Mouse (Mus musculus): ENCODE measurements around the gene B3galt4. TPM values are rescaled to one million over a fixed set of nuclear protein-coding genes. Genes with fewer than 3 reads are reported as not detected.

The B3galt4 gene
- polyA plus RNA-seq, 1 experiment from 2014 or later, result 6.5 TPM

- no peak for DNase-seq (ENCODE audit: low spot score)
- 82% methylated on average over 14 of the region's 14 CpGs for WGBS
- no peaks in the 10 kb centered on the region for H3K9me3 ChIP-seq
- H3K36me3 ChIP-seq, result peaks cover 61% of the 10 kb centered on the region
- peaks cover 43% of the 10 kb centered on the region for H3K4me1 ChIP-seq (replicated peaks)
- H3K27me3 ChIP-seq (ENCODE audit: insufficient read depth, poor library complexity, severe bottlenecking), result peaks cover 5% of the 10 kb centered on the region; the same call in 1 of the 2 replicates
- H3K4me3 ChIP-seq, result peak overlapping the region; percentile 18; the same call in 1 of the 2 replicates
- H3K27ac ChIP-seq, result no peak overlapping the region
These were observed 18.8 kb downstream of the B3galt4 start for GRCm38 (mm10) chr17:33932448-33932847.

- Histone ChIP-seq H3K36me3 (peaks cover 60% of the 10 kb centered on the region), H3K27me3 (ENCODE audit: insufficient read depth, poor library complexity, severe bottlenecking) (peaks cover 5% of the 10 kb centered on the region; the same call in 1 of the 2 replicates), H3K4me1 (replicated peaks) (peaks cover 43% of the 10 kb centered on the region), H3K9me3 (no peaks in the 10 kb centered on the region), H3K4me3 (peak overlapping the region; percentile 87; the same call in 1 of the 2 replicates), H3K27ac (no peak overlapping the region)
- DNase-seq (ENCODE audit: low spot score), result no peak
- WGBS, result 89% methylated on average over 11 of the region's 11 CpGs
These were observed 19.3 kb downstream of the B3galt4 start for GRCm38 (mm10) chr17:33931947-33932346.

GRCm38 (mm10) chr17:33931159-33931866, 20.0 kb downstream of the B3galt4 start:
- H3K27ac ChIP-seq, result peak overlapping the region; percentile 95
- H3K9me3 ChIP-seq, result no peaks in the 10 kb centered on the region
- peaks cover 5% of the 10 kb centered on the region; the same call in 1 of the 2 replicates for H3K27me3 ChIP-seq (ENCODE audit: insufficient read depth, poor library complexity, severe bottlenecking)
- 36% methylated on average over 18 of the region's 18 CpGs for WGBS
- DNase-seq (ENCODE audit: low spot score), result no peak
- H3K4me3 ChIP-seq, result peak overlapping the region; percentile 87
- H3K4me1 ChIP-seq (replicated peaks), result peaks cover 43% of the 10 kb centered on the region
- H3K36me3 ChIP-seq, result peaks cover 60% of the 10 kb centered on the region

GRCm38 (mm10) chr17:33930280-33931158, 20.8 kb downstream of the B3galt4 start:
- Histone ChIP-seq H3K36me3 (peaks cover 60% of the 10 kb centered on the region), H3K4me1 (replicated peaks) (peaks cover 43% of the 10 kb centered on the region), H3K4me3 (peak overlapping the region; percentile 87), H3K9me3 (no peaks in the 10 kb centered on the region), H3K27ac (peak overlapping the region; percentile 95), H3K27me3 (ENCODE audit: insufficient read depth, poor library complexity, severe bottlenecking) (peaks cover 5% of the 10 kb centered on the region; the same call in 1 of the 2 replicates)
- under 1% methylated on average over 45 of the region's 45 CpGs for WGBS
- DNase-seq (ENCODE audit: low spot score), result peak; percentile 50

GRCm38 (mm10) chr17:33929371-33930279, 21.7 kb downstream of the B3galt4 start, which contains the start of gene Rgl2:
Rgl2 (plus strand) TSS chr17:33929543.
- peak; percentile 95 for DNase-seq (ENCODE audit: low spot score)
- under 1% methylated on average over 80 of the region's 80 CpGs for WGBS
- H3K9me3 ChIP-seq, result no peaks in the 10 kb centered on the region
- H3K27ac ChIP-seq, result peak within 1 kb of the TSS; percentile 95
- peaks cover 59% of the 10 kb centered on the region for H3K36me3 ChIP-seq
- peaks cover 43% of the 10 kb centered on the region for H3K4me1 ChIP-seq (replicated peaks)
- peaks cover 5% of the 10 kb centered on the region; the same call in 1 of the 2 replicates for H3K27me3 ChIP-seq (ENCODE audit: insufficient read depth, poor library complexity, severe bottlenecking)
- H3K4me3 ChIP-seq, result peak within 1 kb of the TSS; percentile 87

GRCm38 (mm10) chr17:33928251-33928947, 22.9 kb downstream of the B3galt4 start:
- Histone ChIP-seq H3K4me1 (replicated peaks) (peaks cover 45% of the 10 kb centered on the region), H3K27ac (peak overlapping the region; percentile 95), H3K27me3 (ENCODE audit: insufficient read depth, poor library complexity, severe bottlenecking) (peaks cover 5% of the 10 kb centered on the region; the same call in 1 of the 2 replicates), H3K9me3 (no peaks in the 10 kb centered on the region), H3K36me3 (peaks cover 47% of the 10 kb centered on the region), H3K4me3 (peak overlapping the region; percentile 87)
- DNase-seq (ENCODE audit: low spot score), result no peak
- 64% methylated on average over 21 of the region's 21 CpGs for WGBS

- H3K4me1 ChIP-seq (replicated peaks), result peaks cover 37% of the 10 kb centered on the region
- H3K36me3 ChIP-seq, result peaks cover 31% of the 10 kb centered on the region
- H3K27ac ChIP-seq, result no peak overlapping the region
- DNase-seq (ENCODE audit: low spot score), result peak; percentile 42
- peaks cover 4% of the 10 kb centered on the region; the same call in 1 of the 2 replicates for H3K27me3 ChIP-seq (ENCODE audit: insufficient read depth, poor library complexity, severe bottlenecking)
- H3K9me3 ChIP-seq, result no peaks in the 10 kb centered on the region
- H3K4me3 ChIP-seq, result no peak overlapping the region
- WGBS, result 77% methylated on average over 17 of the region's 17 CpGs
These were observed 24.9 kb downstream of the B3galt4 start for GRCm38 (mm10) chr17:33926207-33926932.

- Histone ChIP-seq H3K4me3 (no peak overlapping the region), H3K27me3 (ENCODE audit: insufficient read depth, poor library complexity, severe bottlenecking) (no peaks in the 10 kb centered on the region), H3K4me1 (replicated peaks) (peaks cover 34% of the 10 kb centered on the region), H3K9me3 (no peaks in the 10 kb centered on the region), H3K36me3 (peaks cover 31% of the 10 kb centered on the region), H3K27ac (no peak overlapping the region)
- DNase-seq (ENCODE audit: low spot score), result no peak
- WGBS, result 82% methylated on average over 21 of the region's 21 CpGs
These were observed 25.7 kb downstream of the B3galt4 start for GRCm38 (mm10) chr17:33925406-33926116.

- H3K4me1 ChIP-seq (replicated peaks), result peaks cover 35% of the 10 kb centered on the region
- no peak for DNase-seq (ENCODE audit: low spot score)
These were observed 26.6 kb downstream of the B3galt4 start for GRCm38 (mm10) chr17:33924577-33925283.

GRCm38 (mm10) chr17:33921361-33921760, 29.9 kb downstream of the B3galt4 start:
- 86% methylated on average over 7 of the region's 7 CpGs for WGBS

More at GRCm38 (mm10) chr17:33924577-33925283, 26.6 kb downstream of the B3galt4 start:
- H3K9me3 ChIP-seq, result no peaks in the 10 kb centered on the region
- 78% methylated on average over 10 of the region's 10 CpGs for WGBS
- no peaks in the 10 kb centered on the region for H3K27me3 ChIP-seq (ENCODE audit: insufficient read depth, poor library complexity, severe bottlenecking)
- H3K36me3 ChIP-seq, result peaks cover 31% of the 10 kb centered on the region
- H3K27ac ChIP-seq, result no peak overlapping the region
- H3K4me3 ChIP-seq, result 0 out of 2 replicates have a peak overlapping the region, but pooled peaks have one; percentile 5

More at GRCm38 (mm10) chr17:33921361-33921760, 29.9 kb downstream of the B3galt4 start:
- Histone ChIP-seq H3K4me1 (replicated peaks) (peaks cover 49% of the 10 kb centered on the region), H3K27me3 (ENCODE audit: insufficient read depth, poor library complexity, severe bottlenecking) (0 out of 2 replicates have a peak, but pooled peaks cover 17% of the 10 kb centered on the region), H3K36me3 (peaks cover 37% of the 10 kb centered on the region), H3K27ac (no peak overlapping the region), H3K4me3 (0 out of 2 replicates have a peak overlapping the region, but pooled peaks have one; percentile 61), H3K9me3 (0 out of 2 replicates have a peak, but pooled peaks cover 2% of the 10 kb centered on the region)
- no peak for DNase-seq (ENCODE audit: low spot score)

All from hindbrain, embryonic 10.5 days (tissue).